Mouse (Mus musculus) liver, postnatal 0 days (tissue): Measurements from ENCODE around the gene Syvn1. TPM values are rescaled to one million over a fixed set of nuclear protein-coding genes. Genes with fewer than 3 reads are reported as not detected.
"Not testable (repeated sequence)": the region's sequence is repeated elsewhere in the genome, so short reads cannot be mapped to it uniquely, and the experiment has no call there.

Source experiments
- ATAC-seq: fragments of 200-750 bp; cut with Nextera tagmentation; 2 replicates; pipeline ENCODE4 v1.8.0; 2017; ENCODE audit warnings: mild to moderate bottlenecking, moderate library complexity
- DNase-seq: peaks from one replicate; pipeline ENCODE4 v3.0.0-alpha.2; 2016
- H3K27ac ChIP-seq: fragments of 300-500 bp; sonication (generic); 2 replicates; pipeline ENCODE4 v1.5.1; 2014; ENCODE audit warnings: antibody characterized with exemption, moderate library complexity, mild to moderate bottlenecking, low read depth
- H3K27me3 ChIP-seq: fragments of 300-500 bp; sonication (generic); 2 replicates; pipeline ENCODE4 v1.6.1; 2014; ENCODE audit warnings: low read length, control low read depth, mixed read lengths; ENCODE audit not compliant: insufficient read depth
- H3K36me3 ChIP-seq: fragments of 300-500 bp; sonication (generic); replicated peaks from 2 replicates; pipeline ENCODE4 v1.6.1; 2014; ENCODE audit warnings: mild to moderate bottlenecking, control low read depth, low read length, moderate library complexity, mixed read lengths; ENCODE audit not compliant: insufficient read depth
- H3K4me1 ChIP-seq: fragments of 300-500 bp; sonication (generic); 2 replicates; pipeline ENCODE4 v1.6.1; 2014; ENCODE audit warnings: antibody characterized with exemption, mild to moderate bottlenecking, control low read depth; ENCODE audit not compliant: insufficient read depth
- H3K4me2 ChIP-seq: fragments of 300-500 bp; sonication (generic); 2 replicates; pipeline ENCODE4 v1.6.1; 2014; ENCODE audit warnings: low read depth, mild to moderate bottlenecking, low read length, moderate library complexity, mixed read lengths
- H3K4me3 ChIP-seq: fragments of 300-500 bp; sonication (generic); 2 replicates; pipeline ENCODE4 v1.5.1; 2014; ENCODE audit warnings: low read depth, low read length
- H3K9ac ChIP-seq: fragments of 300-500 bp; sonication (generic); replicated peaks from 2 replicates; pipeline ENCODE4 v1.6.1; 2014; ENCODE audit warnings: mild to moderate bottlenecking, moderate library complexity
- H3K9me3 ChIP-seq: fragments of 300-500 bp; sonication (generic); 2 replicates; pipeline ENCODE4 v1.6.1; 2016; ENCODE audit warnings: mild to moderate bottlenecking, control low read depth, low read length, mixed read lengths
- CTCF ChIP-seq: sonication (generic); IDR thresholded peaks from 2 replicates; pipeline ENCODE4 v1.5.1; 2016; ENCODE audit warnings: antibody characterized with exemption, low read depth
- EP300 ChIP-seq: IDR thresholded peaks from 2 replicates; pipeline ENCODE4 v1.6.1; 2016; ENCODE audit warnings: antibody characterized with exemption, low read depth, mild to moderate bottlenecking
- WGBS: fragments of 180-500 bp; shearing (Covaris S2); extraction: QIAGEN DNeasy Blood & Tissue Kit; methylation state at CpG from one replicate; pipeline ENCODE4 v1.1.7; 2014; ENCODE audit not compliant: insufficient replicate concordance; 5-methylcytosine and 5-hydroxymethylcytosine counted together
- polyA plus RNA-seq: library from polyadenylated mRNA; unstranded; fragments of >200 nt; fragmentation: Nextera tagmentation; extraction: Ambion mirVana; gene quantifications from 2 replicates; pipeline ENCODE4 v1.2.1, GENCODE M21; 2015

The Syvn1 gene
- polyA plus RNA-seq, 1 experiment from 2014 or later, result 12.4 TPM

DNA sequence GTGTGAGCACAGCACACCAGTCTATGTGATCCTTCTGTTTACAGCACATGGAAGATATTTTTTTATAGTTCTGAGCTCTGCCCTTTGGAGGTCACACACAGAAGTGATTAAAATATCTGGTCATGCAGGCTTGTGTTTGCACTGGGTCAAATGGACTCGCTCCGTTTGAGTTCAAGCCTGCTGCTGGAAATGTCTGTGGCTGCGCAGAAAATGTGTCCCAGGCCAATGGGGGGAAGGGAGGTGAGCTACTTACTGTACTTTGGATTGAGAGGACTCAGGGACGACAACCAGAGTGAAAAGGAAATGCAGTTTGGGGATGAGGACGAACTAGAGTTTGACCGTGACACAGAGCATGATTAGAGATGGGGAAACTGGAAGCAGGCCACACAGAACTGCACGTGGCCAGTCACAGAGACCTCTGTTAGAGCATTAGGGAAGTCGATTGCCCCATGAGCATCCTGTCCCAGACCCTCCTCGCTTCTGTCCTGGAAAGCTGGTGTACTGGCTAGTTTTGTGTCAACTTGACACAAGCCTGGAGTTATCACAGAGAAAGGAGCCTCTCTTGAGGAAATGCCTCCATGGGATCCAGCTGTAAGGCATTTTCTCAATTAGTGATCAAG lies 10.3 kb upstream of the Syvn1 start:
- H3K4me2 ChIP-seq, result no peak overlapping the region
- 40% methylated on average over 9 of the region's 9 CpGs for WGBS
- no peak overlapping the region for H3K4me3 ChIP-seq
- DNase-seq, result no peak
- H3K27ac ChIP-seq, result no peak overlapping the region
- no peak for ATAC-seq
- H3K9ac ChIP-seq, result no peak overlapping the region
- TF ChIP-seq CTCF (no peak), EP300 (no peak)
- H3K4me1 ChIP-seq, result peaks cover 6% of the 10 kb centered on the region
- H3K27me3 ChIP-seq, result no peaks in the 10 kb centered on the region
- no peaks in the 10 kb centered on the region for H3K36me3 ChIP-seq
- H3K9me3 ChIP-seq, result no peaks in the 10 kb centered on the region

DNA sequence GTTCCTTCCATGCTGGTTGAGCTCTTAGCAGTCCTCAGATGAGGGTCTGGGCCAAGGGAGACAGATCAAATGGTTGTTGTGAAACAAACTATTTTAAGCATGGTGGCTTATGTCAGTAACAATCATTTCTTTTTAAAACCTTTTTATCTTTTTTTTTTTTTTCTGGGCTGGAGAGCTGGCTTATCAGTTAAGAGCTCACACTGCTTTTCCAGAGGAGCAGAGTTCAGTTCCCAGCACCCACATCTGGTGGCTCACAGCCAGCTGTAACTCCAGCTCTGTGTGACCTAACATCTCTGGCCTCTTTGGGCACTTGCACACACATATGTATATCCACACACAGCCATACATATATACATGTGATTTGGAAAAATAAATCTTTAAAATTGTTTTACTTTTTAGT lies 8.7 kb upstream of the Syvn1 start:
- ATAC-seq, result no peak
- no peaks in the 10 kb centered on the region for H3K36me3 ChIP-seq
- H3K27me3 ChIP-seq, result no peaks in the 10 kb centered on the region
- DNase-seq, result no peak
- no peak overlapping the region for H3K27ac ChIP-seq
- H3K4me2 ChIP-seq, result no peak overlapping the region
- H3K4me1 ChIP-seq, result peaks cover 12% of the 10 kb centered on the region
- TF ChIP-seq EP300 (no peak), CTCF (no peak)
- H3K9me3 ChIP-seq, result no peaks in the 10 kb centered on the region
- no peak overlapping the region for H3K9ac ChIP-seq
- no peak overlapping the region for H3K4me3 ChIP-seq

DNA sequence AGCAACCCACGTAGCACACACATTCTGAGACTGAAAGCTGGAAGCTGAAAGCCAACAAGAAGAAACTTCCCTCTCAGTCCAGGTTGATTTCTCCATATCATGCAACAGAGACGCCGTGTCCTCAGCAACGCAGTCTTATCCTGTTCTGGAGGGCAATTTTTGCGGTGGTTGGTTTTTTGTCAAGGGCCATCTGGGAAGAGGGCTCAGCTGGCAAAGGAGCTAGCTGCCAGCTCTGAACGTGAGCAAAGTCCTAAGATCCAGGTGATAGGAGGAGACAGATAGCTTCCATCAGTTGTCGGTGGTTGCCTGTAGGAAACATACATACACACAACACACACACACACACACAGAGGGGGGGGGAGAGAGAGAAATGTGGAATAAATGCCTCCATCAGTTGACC lies 8.1 kb upstream of the Syvn1 start:
- 63% methylated on average over 7 of the region's 7 CpGs for WGBS
- ATAC-seq, result no peak
- no peak for TF ChIP-seq EP300
- TF ChIP-seq CTCF, result no peak

DNA sequence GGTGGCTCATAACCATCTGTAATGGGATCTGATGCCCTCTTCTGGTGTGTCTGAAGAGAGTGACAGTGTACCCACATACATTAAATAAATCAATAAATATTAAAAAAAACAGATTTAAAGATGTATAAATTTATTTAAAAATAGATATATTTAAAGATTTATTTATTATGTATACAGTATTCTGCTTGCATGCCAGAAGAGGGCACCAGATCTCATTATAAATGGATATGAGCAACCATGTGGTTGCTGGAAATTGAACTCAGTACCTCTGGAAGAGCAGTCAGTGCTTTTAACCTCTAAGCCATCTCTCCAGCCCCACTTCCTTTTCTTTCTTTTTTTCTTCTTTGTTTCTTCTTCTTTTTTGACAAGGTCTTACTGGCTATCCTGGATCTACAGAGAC lies 6.4 kb upstream of the Syvn1 start:
- no peaks in the 10 kb centered on the region for H3K27me3 ChIP-seq
- ATAC-seq (no peak), DNase-seq (no peak)
- H3K4me2 ChIP-seq, result no peak overlapping the region
- no peak overlapping the region for H3K4me3 ChIP-seq
- peaks cover 16% of the 10 kb centered on the region for H3K4me1 ChIP-seq
- H3K9ac ChIP-seq, result no peak overlapping the region
- H3K27ac ChIP-seq, result no peak overlapping the region
- TF ChIP-seq EP300 (no peak), CTCF (peak; percentile 43)
- no peaks in the 10 kb centered on the region for H3K36me3 ChIP-seq
- no peaks in the 10 kb centered on the region for H3K9me3 ChIP-seq

More for the DNA sequence above, 8.1 kb upstream of the Syvn1 start:
- Histone ChIP-seq H3K27me3 (no peaks in the 10 kb centered on the region), H3K9ac (no peak overlapping the region), H3K4me3 (no peak overlapping the region), H3K4me2 (no peak overlapping the region), H3K4me1 (peaks cover 12% of the 10 kb centered on the region), H3K27ac (no peak overlapping the region), H3K36me3 (no peaks in the 10 kb centered on the region), H3K9me3 (no peaks in the 10 kb centered on the region)
- DNase-seq, result no peak

DNA sequence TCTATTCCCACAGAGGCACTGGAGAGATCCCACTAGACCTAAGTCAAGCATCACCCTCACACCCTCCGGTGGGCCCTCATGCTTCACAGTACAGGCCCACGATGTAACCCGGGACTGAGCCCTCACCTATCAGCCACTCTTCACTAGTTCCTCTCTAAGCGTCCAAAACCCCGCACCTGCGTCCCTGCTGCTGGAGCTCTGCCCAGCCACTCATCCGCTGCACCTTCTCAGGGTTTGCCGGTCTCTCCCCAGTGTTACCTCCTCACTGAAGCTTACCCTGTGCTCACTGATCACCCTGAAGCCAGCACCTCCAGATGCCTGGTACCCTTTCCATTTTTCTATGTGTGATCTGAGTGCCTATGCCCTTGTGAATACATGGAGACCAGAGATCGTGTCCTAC lies 4.1 kb upstream of the Syvn1 start:
- Histone ChIP-seq H3K36me3 (no peaks in the 10 kb centered on the region), H3K27me3 (no peaks in the 10 kb centered on the region), H3K9ac (no peak overlapping the region), H3K4me2 (no peak overlapping the region), H3K4me1 (peaks cover 15% of the 10 kb centered on the region), H3K27ac (no peak overlapping the region), H3K9me3 (no peaks in the 10 kb centered on the region), H3K4me3 (no peak overlapping the region)
- ATAC-seq (no peak), DNase-seq (no peak)
- TF ChIP-seq EP300 (no peak), CTCF (no peak)
- WGBS, result 85% methylated on average over 9 of the region's 9 CpGs

DNA sequence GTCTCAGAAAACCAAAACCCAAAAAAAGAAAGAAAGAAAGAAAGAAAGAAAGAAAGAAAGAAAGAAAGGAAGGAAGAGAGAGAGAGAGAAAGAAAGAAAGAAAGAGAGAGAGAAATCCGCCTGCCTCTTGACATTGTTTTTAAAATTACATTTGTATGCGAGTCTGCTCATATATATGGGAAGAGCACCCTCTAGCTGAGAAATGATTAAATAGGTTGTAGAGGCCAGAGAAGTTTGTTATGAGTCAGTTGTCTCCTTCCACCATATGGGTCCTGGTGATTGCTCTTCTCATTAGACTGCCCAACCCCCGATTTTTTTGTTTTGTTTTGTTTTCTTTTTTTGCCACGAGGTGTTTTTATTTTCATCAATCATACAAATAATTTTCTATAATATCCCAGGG lies 2.3 kb upstream of the Syvn1 start:
- not testable (repeated sequence) for H3K27ac ChIP-seq, H3K9me3 ChIP-seq, H3K4me3 ChIP-seq, H3K4me2 ChIP-seq, ATAC-seq, DNase-seq, H3K9ac ChIP-seq, H3K27me3 ChIP-seq
- H3K36me3 ChIP-seq, result peaks cover 10% of the 10 kb centered on the region
- peak; percentile 64 for TF ChIP-seq CTCF
- peaks cover 28% of the 10 kb centered on the region for H3K4me1 ChIP-seq
- WGBS, result 40% methylated on average over 4 of the region's 4 CpGs
